Mouse (Mus musculus): ENCODE results near the gene Cacnb3.

DNA sequence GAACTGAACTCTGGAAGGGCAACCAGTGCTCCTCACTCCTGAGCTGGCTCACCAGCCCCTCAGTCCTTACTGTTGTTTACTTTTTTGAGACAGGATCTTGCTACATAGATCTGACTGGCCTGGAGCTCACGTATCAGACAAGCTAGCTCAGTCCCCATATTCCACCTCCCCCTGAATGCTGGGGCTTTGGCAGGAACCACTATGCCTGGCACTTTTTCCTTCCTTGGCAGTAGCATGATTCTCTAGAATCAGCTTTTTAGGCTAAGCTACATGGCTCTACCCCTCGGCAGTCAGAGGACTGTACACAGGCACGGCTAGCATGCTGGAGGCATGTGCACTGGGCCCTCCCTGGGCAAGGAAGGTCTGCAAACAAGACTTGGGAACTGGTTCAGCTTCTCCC, 17.4 kb downstream of the Cacnb3 start:
- TF ChIP-seq CTCF (conservative IDR thresholded peaks at IDR 0.05; ENCODE audit: low read length) (no peak), POU5F1 (IDR thresholded peaks at IDR 0.05; ENCODE audit: borderline replicate concordance, low read length) (no peak)

Data from E14TG2a.4 (cell line).